ENCODE assay signal across 11 mouse cellular contexts in the genomic region with DNA sequence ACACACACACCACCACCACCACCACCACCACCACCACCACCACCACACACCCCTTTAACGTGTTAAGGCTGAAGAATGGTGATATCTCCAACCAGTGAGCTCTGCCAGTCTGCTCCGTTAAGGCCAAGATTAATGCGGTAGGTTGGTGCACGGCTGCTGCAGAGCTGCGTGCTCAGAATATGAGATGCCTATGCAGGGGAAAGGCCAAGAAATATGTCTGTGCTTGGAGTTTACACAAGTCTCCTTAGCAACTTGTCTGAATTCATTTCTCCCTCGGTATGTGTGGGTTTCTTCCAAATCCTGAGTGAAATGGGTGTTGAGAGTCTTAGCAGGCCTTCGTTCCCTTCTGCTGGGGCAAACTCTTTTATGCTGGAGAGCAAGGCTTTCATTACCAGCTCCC.
DNase-seq lines count a peak whose midpoint lies in the region; ATAC-seq and TF ChIP-seq lines count a peak whose summit lies in the region.
"Had no signal": no experiment of that assay in that cellular context is flagged by ENCODE, and none has a peak within 500 bp of the region (broad histone marks: within the 10 kb centered on the region; RNA-seq: fewer than 3 reads in every experiment).

No protein-coding gene starts in this region.

- H3K4me1 ChIP-seq in forebrain, embryonic 14.5 days (ENCODE audit: control insufficient read depth, insufficient read depth, low read length): peaks cover 26% of the 10 kb centered on the region

- intact Hi-C loops in left cerebral cortex, adult 2 months (cut with DNase I): no loop called here

- WGBS in forebrain, embryonic 14.5 days: 52% methylated on average over 7 of the region's 7 CpGs

- no peak overlapping the region for H3K4me2 ChIP-seq in forebrain, embryonic 14.5 days (ENCODE audit: low read length)

- H3K27ac ChIP-seq in left cerebral cortex, adult 2 months: peak overlapping the region; percentile 25
- H3K27ac ChIP-seq in forebrain, embryonic 14.5 days (ENCODE audit: low read depth, low read length): peak overlapping the region; percentile 74

- no peak for DNase-seq in left cerebral cortex, adult 2 months (ENCODE audit: extremely low spot score in 1 of 2, low spot score in 2 of 2)
- DNase-seq in left cerebral cortex, adult 11 months (ENCODE audit: low spot score): no peak
- peak; percentile 60 for DNase-seq in forebrain, embryonic 14.5 days (ENCODE audit: low spot score)
- DNase-seq in layer of hippocampus, adult 9-11 months: peak; percentile 17
- peak; percentile 19 for DNase-seq in right cerebral cortex, postnatal 14 days
- no peak for DNase-seq in adrenal gland, postnatal 4 days (ENCODE audit: low spot score in 2 of 2)
- DNase-seq in spleen, postnatal 36 days (ENCODE audit: low spot score in 2 of 2): no peak
- DNase-seq in lung, postnatal 36 days: no peak
- DNase-seq: cerebellum, postnatal 25 days; lung, adult 2 months had no signal

- no peaks in the 10 kb centered on the region for H3K36me3 ChIP-seq in forebrain, embryonic 14.5 days (ENCODE audit: control insufficient read depth, insufficient read depth, low read length)

- no peak overlapping the region for H3K4me3 ChIP-seq in left cerebral cortex, adult 2 months
- H3K4me3 ChIP-seq in forebrain, embryonic 14.5 days (ENCODE audit: low read depth, low read length): no peak overlapping the region

- no peak overlapping the region for H3K9ac ChIP-seq in forebrain, embryonic 14.5 days (ENCODE audit: low read length)

- peak; percentile 50 for ATAC-seq in forebrain, embryonic 14.5 days
- ATAC-seq: Patski had no signal

- H3K27me3 ChIP-seq in forebrain, embryonic 14.5 days (replicated peaks; ENCODE audit: control insufficient read depth, insufficient read depth, low read length): no peaks in the 10 kb centered on the region
- H3K27me3 ChIP-seq: Patski had no signal

- no peaks in the 10 kb centered on the region for H3K9me3 ChIP-seq in forebrain, embryonic 14.5 days (replicated peaks; ENCODE audit: control insufficient read depth, low read length)

- no peak for TF ChIP-seq CTCF in left cerebral cortex, adult 2 months (IDR thresholded peaks at IDR 0.05)

Comparison
In these comparisons a context has a peak if more than half of its experiments do, and no peak if none do; other contexts are left out.
1. DNase-seq: peak in forebrain, embryonic 14.5 days (single experiment), layer of hippocampus, adult 9-11 months (single experiment) and right cerebral cortex, postnatal 14 days (single experiment); none in left cerebral cortex, adult 2 months (0 of 2), left cerebral cortex, adult 11 months (single experiment), adrenal gland, postnatal 4 days (0 of 2), spleen, postnatal 36 days (0 of 2) and lung, postnatal 36 days (single experiment).